Mouse (Mus musculus) CD4-positive naive resting alpha-beta T cell, adult 57 days (primary cell): Measurements from ENCODE around the gene Mrpl18. TPM values are rescaled to one million over a fixed set of nuclear protein-coding genes. Genes with fewer than 3 reads are reported as not detected.

Experiments
- total RNA-seq: library from RNA; stranded (reverse); gene quantifications from one replicate; pipeline ENCODE4 v1.2.4, GENCODE M21; 2023

The Mrpl18 gene
- total RNA-seq, result 46.6 TPM

DNA sequence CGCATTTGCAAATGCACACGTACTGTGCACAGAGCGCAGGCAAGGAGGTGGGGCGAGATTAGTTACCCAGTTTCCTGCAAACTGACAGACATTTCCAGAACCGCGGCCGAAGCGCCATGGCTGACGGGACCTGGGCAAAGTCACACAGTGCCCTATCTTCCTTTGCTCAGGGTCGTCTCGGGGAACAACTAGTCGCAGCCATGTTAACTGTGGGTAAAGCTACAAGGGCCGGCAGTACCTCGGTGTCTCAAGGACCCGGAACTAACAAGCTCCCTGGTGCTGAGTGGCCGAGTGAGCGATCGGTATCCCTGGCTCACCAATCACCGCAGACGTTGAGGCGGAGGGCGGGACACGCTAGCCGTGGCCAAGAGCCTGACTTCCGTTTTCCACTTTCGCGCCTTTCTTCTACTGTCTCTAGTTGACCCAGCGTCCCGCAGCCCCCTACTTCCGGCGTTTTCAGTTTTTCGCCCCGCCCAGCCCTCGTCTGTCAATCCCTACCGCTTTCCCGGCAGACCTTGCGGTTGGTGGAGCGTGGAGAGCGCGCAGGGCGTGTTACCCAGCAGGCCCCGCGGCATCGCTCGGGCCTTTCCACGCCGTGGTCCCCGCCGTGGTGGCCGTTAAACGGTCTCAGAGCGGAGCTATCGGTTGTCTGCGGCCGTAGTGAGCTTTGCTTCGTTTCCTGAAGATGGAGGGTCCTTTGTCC is at the start of gene Mrpl18:
Mrpl18 (minus strand) TSS at position 465 of the 703 bp plus-strand sequence.

DNA sequence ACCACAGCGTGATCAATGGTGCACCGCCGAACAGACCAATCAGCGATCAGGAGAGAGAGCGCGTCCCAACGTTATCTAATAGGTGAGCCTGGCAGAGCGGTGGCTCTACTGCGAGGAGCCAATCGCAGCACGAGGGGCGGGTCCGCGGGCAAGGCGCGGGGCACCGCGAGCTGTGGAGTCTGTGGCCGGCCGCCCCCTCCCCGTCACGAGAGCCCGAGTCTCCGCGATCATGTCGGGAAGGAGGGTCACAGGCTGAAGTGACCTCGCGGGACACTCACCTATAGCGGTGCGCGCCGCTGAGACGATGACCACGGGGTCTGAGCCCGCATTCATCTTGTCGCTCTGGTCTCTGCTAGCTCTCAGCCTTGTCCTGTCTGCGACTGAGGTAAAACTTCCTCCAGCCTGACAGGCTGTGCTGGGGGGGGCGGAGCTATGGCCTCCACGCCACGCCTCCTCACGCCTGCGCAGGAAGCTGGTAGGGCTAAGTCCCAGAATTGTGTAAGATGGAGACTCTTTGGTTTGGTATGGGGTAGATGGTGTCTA is 44.3 kb upstream of the Mrpl18 start, which contains the start of gene Acat2:
Acat2 (minus strand) TSS at position 417 of the 543 bp plus-strand sequence.

DNA sequence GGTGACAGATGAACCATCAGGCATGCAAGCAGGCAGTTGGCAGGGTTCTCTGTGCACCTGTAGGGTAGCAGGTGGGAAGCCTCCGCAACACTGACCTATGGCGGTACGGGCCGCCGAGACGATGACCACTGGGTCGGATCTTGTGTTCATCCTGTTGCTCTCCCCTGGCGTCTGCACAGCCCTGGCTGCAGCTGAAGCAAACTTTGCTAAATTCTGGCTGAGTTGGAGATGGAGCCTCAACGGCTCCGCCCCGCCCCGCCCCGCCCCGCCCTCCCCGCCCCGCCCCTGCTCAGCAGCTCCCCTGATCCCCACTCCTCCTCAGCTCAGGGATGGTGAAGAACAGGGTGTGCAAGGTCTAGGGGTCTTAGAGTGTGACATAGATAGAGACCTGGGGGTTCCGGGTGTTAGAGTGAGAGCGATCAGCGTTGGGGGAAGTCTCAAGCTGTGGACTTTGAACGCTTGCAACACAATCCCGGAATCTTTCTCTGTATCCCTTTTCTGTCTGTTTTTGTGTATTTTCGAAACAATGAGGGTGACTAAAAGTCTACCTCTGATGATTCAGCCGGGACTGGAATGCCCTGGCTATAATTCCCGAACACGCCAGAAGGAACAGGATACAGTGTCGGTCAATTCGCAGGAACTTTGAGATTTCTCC is 24.1 kb upstream of the Mrpl18 start, which contains the start of gene Acat3:
Acat3 (minus strand) TSS at position 450 of the 655 bp plus-strand sequence.

DNA sequence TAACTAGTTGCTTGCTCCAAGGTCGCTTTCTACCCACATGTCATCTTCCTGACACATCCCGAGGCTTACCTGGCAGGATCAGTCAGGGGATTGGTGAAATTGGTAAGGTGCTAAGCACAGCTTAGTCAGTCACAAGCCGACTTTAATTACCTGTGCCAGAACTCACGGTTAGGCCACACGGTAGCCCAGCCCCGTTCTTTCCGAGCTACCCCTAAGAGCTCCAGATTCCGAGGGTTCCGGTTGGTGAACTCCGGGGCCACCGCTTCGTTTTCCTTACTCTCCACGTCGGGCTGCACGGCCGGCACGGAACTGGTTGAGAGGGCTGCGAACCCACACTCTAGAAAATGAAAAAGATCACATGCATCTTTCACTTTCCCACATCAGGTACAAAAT is 661 bp downstream of the Mrpl18 start, which contains the start of gene Tcp1:
Tcp1 (plus strand) TSS at position 214 of the 393 bp plus-strand sequence.

DNA sequence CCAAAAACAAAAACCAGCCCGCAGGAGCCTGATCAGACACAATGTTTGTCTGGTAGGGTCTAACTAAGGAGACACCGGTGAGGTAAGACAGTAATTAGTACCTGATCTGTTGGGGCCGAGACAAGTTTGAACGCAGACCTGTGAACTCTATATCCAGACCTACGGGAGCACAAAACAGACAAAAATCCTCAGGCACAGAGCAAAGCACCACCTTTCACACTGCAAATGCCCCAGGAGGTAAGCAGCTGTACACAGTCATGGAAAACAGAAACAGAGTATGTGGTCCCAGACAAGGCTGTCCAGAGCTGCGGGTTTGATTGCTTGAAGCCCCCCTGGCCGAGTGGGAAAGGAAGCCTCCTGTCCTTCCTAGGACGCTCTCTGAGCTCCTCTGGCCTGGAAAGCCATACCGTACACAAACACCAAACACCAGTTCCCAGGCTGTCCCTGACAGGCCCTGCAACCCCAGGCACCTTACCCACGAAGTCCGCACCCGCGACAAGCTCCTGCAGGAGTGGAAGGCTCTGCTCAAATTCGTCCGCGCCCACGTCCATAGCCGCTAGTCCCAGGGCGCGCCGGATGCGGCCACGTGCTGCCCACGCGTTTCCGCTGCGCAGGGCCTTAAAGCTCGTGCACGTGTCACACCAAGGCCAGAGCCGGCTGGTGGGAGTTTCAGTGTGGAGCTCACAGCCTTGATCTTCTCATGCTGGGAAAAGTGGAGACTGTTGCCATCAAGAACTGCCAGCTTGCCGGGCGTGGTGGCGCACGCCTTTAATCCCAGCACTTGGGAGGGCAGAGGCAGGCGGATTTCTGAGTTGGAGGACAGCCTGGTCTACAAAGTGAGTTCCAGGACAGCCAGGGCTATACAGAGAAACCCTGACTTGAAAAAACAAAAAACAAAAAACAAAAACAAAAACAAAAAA is 6.5 kb downstream of the Mrpl18 start, which contains the start of gene Pnldc1:
Pnldc1 (minus strand) TSS at position 870 of the 920 bp plus-strand sequence.

DNA sequence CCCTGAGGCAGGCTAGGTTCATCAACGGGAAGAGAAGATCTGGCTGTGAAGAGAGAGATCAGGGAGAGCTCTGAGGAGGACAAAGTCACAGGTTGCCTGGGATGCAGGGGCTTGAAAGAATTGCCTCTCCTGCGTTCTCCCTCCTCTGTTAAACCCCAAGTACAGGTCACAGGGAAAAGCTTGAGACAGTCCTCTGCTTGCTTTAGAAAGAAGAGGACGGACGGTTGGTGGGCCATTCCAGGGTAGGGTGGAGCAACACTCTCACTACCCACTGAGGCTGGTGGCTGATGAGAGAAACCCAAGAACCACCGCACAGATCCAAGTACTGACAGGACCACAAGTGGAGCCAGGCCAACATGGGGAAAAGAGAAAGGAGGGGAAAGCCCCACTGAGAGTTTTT is 40.4 kb downstream of the Mrpl18 start, which contains the start of gene Mrgprh:
Mrgprh (plus strand) TSS at position 301 of the 400 bp plus-strand sequence.

DNA sequence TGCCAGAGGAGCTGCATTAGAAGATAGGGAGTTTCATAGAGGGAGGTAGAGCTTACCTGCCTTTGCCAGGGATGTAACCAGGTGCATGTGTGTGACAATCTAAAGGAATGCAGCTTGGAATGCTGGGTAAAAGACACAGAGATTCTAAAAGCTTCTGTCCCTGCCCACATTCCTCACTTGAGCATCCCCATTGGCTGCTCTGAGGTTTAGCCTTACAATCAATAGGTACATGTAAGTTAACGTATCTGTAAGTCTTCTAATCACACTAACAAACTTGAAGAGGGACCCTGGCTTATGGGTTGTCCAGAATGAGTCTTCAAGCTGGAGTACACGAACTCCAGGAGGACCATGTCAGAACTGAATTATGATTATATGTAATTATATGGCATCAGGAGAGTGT is 48.1 kb downstream of the Mrpl18 start, which contains the start of gene Mas1:
Mas1 (minus strand) TSS at position 101 of the 400 bp plus-strand sequence.

Other genes starting within 250 kb of the Mrpl18 start
- not detected for gene Slc22a1, start 240.5 kb downstream of the Mrpl18 start, total RNA-seq
- gene Igf2r, start 146.7 kb downstream of the Mrpl18 start, total RNA-seq, result 41.2 TPM
- not detected for gene Mas1, start 48.2 kb downstream of the Mrpl18 start, total RNA-seq
- gene Mrgprh, start 40.3 kb downstream of the Mrpl18 start, total RNA-seq, result not detected
- gene Pnldc1, start 6.1 kb downstream of the Mrpl18 start, total RNA-seq, result 3.3 TPM
- 181 TPM for gene Tcp1, start 644 bp downstream of the Mrpl18 start, total RNA-seq
- gene Acat3, start 24.3 kb upstream of the Mrpl18 start, total RNA-seq, result 0.50 TPM
- gene Acat2, start 44.4 kb upstream of the Mrpl18 start, total RNA-seq, result 23.7 TPM
- 114 TPM for gene Wtap, start 77.8 kb upstream of the Mrpl18 start, total RNA-seq
- 62.5 TPM for gene Sod2, start 90.5 kb upstream of the Mrpl18 start, total RNA-seq
- gene Gpr31b, start 136.0 kb upstream of the Mrpl18 start, total RNA-seq, result not detected
- not detected for gene Tcp10b, start 144.8 kb upstream of the Mrpl18 start, total RNA-seq
- not detected for gene Unc93a, start 215.5 kb upstream of the Mrpl18 start, total RNA-seq